Mouse (Mus musculus): ENCODE measurements around the gene Gm9945. TPM values are rescaled to one million over a fixed set of nuclear protein-coding genes. Genes with fewer than 3 reads are reported as not detected.

Gm9945 gene
- polyA plus RNA-seq, 1 experiment from 2014 or later = not detected

DNA sequence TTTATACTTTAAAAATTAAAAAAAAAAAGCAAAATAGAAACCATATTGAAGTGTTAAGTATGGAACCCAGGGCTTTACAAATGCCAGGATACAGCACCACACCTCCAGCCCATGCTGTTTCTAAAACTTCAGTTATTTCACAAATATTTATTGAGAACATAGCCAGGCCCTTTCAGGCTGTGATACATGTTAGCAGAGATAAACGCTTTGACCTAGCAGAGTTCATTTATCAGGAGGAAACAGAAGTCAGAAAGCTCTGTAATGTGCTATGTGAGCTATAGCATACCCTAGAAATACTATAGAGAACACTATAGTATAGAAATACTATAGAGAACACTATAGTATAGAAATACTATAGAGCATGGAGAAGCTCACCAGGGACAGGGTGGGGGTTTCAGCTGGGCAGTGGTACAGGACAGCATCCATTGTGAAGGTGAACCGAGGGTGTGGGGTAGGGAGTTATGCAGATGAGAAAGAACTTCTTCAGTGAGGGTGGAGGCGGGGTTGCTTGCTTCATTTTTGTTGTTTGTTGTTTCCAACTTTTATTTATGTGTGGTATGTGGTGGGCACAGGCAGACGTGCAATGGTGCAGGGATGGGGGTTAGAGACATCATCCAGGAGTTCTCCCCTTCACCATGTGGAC is 1.2 kb downstream of the Gm9945 start:
- TF ChIP-seq CTCF (IDR thresholded peaks at IDR 0.05; ENCODE audit: low read depth) = no peak
- Histone ChIP-seq H3K36me3 (ENCODE audit: insufficient read depth, low read length) (no peaks in the 10 kb centered on the region), H3K4me1 (replicated peaks; ENCODE audit: insufficient read depth, low read length) (peaks cover 10% of the 10 kb centered on the region), H3K27ac (no peak overlapping the region), H3K4me3 (replicated peaks; ENCODE audit: low read depth, low read length) (no peak overlapping the region), H3K9ac (ENCODE audit: low read depth, low read length) (no peak overlapping the region), H3K27me3 (ENCODE audit: insufficient read depth, low read length) (peaks cover 37% of the 10 kb centered on the region), H3K9me3 (replicated peaks; ENCODE audit: low read length) (no peaks in the 10 kb centered on the region), H3K4me2 (ENCODE audit: low read length) (no peak overlapping the region)
- DNase-seq (ENCODE audit: low spot score) = no peak
- no peak for ATAC-seq (replicated peaks; ENCODE audit: low FRiP score, low read depth)
- WGBS = 77% methylated on average over 4 of the region's 4 CpGs

GRCm38 (mm10) chr11:53483159-53483891 is 3.4 kb downstream of the Gm9945 start:
- ATAC-seq (replicated peaks; ENCODE audit: low FRiP score, low read depth) = no peak
- Histone ChIP-seq H3K4me1 (replicated peaks; ENCODE audit: insufficient read depth, low read length) (peaks cover 12% of the 10 kb centered on the region), H3K27ac (no peak overlapping the region), H3K4me2 (ENCODE audit: low read length) (no peak overlapping the region), H3K9me3 (replicated peaks; ENCODE audit: low read length) (no peaks in the 10 kb centered on the region), H3K9ac (ENCODE audit: low read depth, low read length) (no peak overlapping the region), H3K36me3 (ENCODE audit: insufficient read depth, low read length) (no peaks in the 10 kb centered on the region), H3K4me3 (replicated peaks; ENCODE audit: low read depth, low read length) (no peak overlapping the region), H3K27me3 (ENCODE audit: insufficient read depth, low read length) (peaks cover 25% of the 10 kb centered on the region)
- 70% methylated on average over 9 of the region's 9 CpGs for WGBS
- no peak for DNase-seq (ENCODE audit: low spot score)
- no peak for TF ChIP-seq CTCF (IDR thresholded peaks at IDR 0.05; ENCODE audit: low read depth)

GRCm38 (mm10) chr11:53485719-53486118 is 5.8 kb downstream of the Gm9945 start:
- Histone ChIP-seq H3K9ac (ENCODE audit: low read depth, low read length) (no peak overlapping the region), H3K4me1 (replicated peaks; ENCODE audit: insufficient read depth, low read length) (0 out of 2 replicates have a peak, but pooled peaks cover 2% of the 10 kb centered on the region), H3K27me3 (ENCODE audit: insufficient read depth, low read length) (peaks cover 5% of the 10 kb centered on the region; the same call in 1 of the 2 replicates), H3K27ac (no peak overlapping the region), H3K36me3 (ENCODE audit: insufficient read depth, low read length) (no peaks in the 10 kb centered on the region), H3K4me2 (ENCODE audit: low read length) (no peak overlapping the region), H3K9me3 (replicated peaks; ENCODE audit: low read length) (no peaks in the 10 kb centered on the region), H3K4me3 (replicated peaks; ENCODE audit: low read depth, low read length) (no peak overlapping the region)
- WGBS = 50% methylated on average over 3 of the region's 3 CpGs
- DNase-seq (ENCODE audit: low spot score) (no peak), ATAC-seq (replicated peaks; ENCODE audit: low FRiP score, low read depth) (no peak)
- TF ChIP-seq CTCF (IDR thresholded peaks at IDR 0.05; ENCODE audit: low read depth) = peak; percentile 63

- no peak for DNase-seq (ENCODE audit: low spot score)
- no peaks in the 10 kb centered on the region for H3K9me3 ChIP-seq (replicated peaks; ENCODE audit: low read length)
- no peak overlapping the region for H3K4me2 ChIP-seq (ENCODE audit: low read length)
- no peaks in the 10 kb centered on the region for H3K36me3 ChIP-seq (ENCODE audit: insufficient read depth, low read length)
- no peak overlapping the region for H3K4me3 ChIP-seq (replicated peaks; ENCODE audit: low read depth, low read length)
- no peaks in the 10 kb centered on the region for H3K27me3 ChIP-seq (ENCODE audit: insufficient read depth, low read length)
- ATAC-seq (replicated peaks; ENCODE audit: low FRiP score, low read depth) = 0 out of 2 replicates have a peak, but pooled peaks have one; percentile 31
- no peak for TF ChIP-seq CTCF (IDR thresholded peaks at IDR 0.05; ENCODE audit: low read depth)
- H3K4me1 ChIP-seq (replicated peaks; ENCODE audit: insufficient read depth, low read length) = 0 out of 2 replicates have a peak, but pooled peaks cover 2% of the 10 kb centered on the region
- no peak overlapping the region for H3K9ac ChIP-seq (ENCODE audit: low read depth, low read length)
- 80% methylated on average over 3 of the region's 3 CpGs for WGBS
- no peak overlapping the region for H3K27ac ChIP-seq
Observed at GRCm38 (mm10) chr11:53486351-53486750, 6.4 kb downstream of the Gm9945 start.

DNA sequence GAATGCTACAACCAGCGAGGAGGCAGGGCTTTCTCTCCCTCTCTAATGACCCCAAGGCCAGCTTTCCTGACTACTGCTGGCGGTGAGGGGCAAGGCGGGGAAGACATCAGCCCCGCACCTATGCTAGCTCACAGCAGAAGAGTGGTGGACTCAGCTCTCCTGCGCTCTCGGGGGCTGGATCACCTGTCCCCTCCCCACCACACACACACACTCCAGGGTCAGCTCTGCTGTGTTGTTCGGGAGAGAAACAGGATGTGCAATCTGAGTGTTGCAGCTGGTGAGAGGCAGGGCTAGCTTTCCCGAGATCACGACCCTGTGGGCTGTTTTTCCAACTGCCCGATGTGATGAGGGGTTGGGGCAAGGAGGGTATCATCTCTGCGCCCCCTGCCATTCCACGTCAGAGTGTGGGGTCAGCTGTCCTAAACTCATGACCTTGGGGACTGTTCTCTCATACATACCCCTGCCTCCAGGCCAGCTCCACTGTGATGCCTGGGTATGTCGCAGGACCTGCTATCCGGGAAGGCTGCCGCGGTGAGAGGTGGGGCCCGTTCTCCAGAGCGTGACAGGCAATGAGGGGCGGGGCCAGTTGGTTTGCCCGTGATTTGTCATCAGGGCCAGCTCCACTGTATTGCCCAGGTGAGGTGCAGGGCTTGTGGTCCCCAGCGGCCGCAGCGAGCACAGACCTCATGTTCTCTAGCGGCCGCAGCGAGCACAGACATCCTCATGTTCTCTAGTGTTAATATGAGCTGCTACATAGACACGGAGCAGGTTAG is 7.0 kb downstream of the Gm9945 start:
- no peak overlapping the region for H3K9ac ChIP-seq (ENCODE audit: low read depth, low read length)
- TF ChIP-seq CTCF (IDR thresholded peaks at IDR 0.05; ENCODE audit: low read depth) = no peak
- no peak overlapping the region for H3K27ac ChIP-seq
- H3K4me1 ChIP-seq (replicated peaks; ENCODE audit: insufficient read depth, low read length) = 0 out of 2 replicates have a peak, but pooled peaks cover 2% of the 10 kb centered on the region
- H3K27me3 ChIP-seq (ENCODE audit: insufficient read depth, low read length) = no peaks in the 10 kb centered on the region
- H3K36me3 ChIP-seq (ENCODE audit: insufficient read depth, low read length) = no peaks in the 10 kb centered on the region
- H3K4me2 ChIP-seq (ENCODE audit: low read length) = peak overlapping the region; percentile 46
- ATAC-seq (replicated peaks; ENCODE audit: low FRiP score, low read depth) = peak; percentile 87
- H3K9me3 ChIP-seq (replicated peaks; ENCODE audit: low read length) = no peaks in the 10 kb centered on the region
- WGBS = 9% methylated on average over 27 of the region's 27 CpGs
- peak; percentile 61 for DNase-seq (ENCODE audit: low spot score)
- peak overlapping the region; percentile 13; the same call in 1 of the 2 replicates for H3K4me3 ChIP-seq (replicated peaks; ENCODE audit: low read depth, low read length)

DNA sequence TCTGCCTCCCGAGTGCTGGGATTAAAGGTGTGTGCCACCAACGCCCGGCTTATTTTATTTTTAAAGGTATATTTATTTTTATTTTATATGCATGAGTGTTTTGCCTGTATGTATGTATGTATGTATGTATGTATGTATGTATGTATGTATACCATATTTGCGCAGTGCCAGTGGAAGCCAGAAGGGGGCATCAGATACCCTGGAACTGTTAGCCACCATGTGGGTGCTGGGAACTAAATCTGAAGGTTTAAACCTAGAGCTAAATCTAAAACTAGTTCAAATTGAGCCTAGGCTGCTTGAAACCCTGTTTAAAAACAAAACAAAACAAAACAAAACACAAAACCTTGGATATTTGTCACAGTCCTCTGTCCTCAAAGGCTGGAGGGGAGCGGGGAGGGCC is 9.0 kb downstream of the Gm9945 start:
- no peaks in the 10 kb centered on the region for H3K36me3 ChIP-seq (ENCODE audit: insufficient read depth, low read length)
- no peaks in the 10 kb centered on the region for H3K27me3 ChIP-seq (ENCODE audit: insufficient read depth, low read length)
- WGBS = 96% methylated on average over 5 of the region's 5 CpGs
- H3K27ac ChIP-seq = no peak overlapping the region
- no peak overlapping the region for H3K4me3 ChIP-seq (replicated peaks; ENCODE audit: low read depth, low read length)
- no peaks in the 10 kb centered on the region for H3K9me3 ChIP-seq (replicated peaks; ENCODE audit: low read length)
- DNase-seq (ENCODE audit: low spot score) = no peak
- TF ChIP-seq CTCF (IDR thresholded peaks at IDR 0.05; ENCODE audit: low read depth) = peak; percentile 18; the same call in 1 of the 2 replicates
- H3K9ac ChIP-seq (ENCODE audit: low read depth, low read length) = no peak overlapping the region
- 0 out of 2 replicates have a peak, but pooled peaks cover 2% of the 10 kb centered on the region for H3K4me1 ChIP-seq (replicated peaks; ENCODE audit: insufficient read depth, low read length)
- no peak overlapping the region for H3K4me2 ChIP-seq (ENCODE audit: low read length)
- ATAC-seq (replicated peaks; ENCODE audit: low FRiP score, low read depth) = no peak

Measured in kidney, postnatal 0 days (tissue).